Mouse (Mus musculus): ENCODE measurements around the gene Pik3c2a.
"Not testable (repeated sequence)": the region's sequence is repeated elsewhere in the genome, so short reads cannot be mapped to it uniquely, and the experiment has no call there.

Pik3c2a gene

DNA sequence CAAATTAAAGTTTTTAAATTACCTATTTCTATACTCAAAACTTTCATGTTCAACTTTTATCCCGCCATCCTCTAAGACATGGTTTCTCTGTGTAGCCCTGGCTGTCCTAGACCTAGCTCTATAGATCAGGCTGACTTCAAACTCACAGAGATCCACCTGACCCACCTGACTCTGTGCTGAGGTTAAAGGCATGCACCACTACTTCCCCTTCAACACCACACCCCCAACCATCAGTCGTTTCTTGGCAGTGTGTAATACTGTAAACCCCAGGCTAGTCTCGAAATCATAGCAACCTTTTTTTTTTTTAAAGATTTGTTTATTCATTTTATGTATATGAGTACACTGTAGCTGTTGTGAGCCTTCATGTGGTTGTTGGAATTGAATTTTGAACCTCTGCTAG lies 50.9 kb downstream of the Pik3c2a start:
- DNase-seq (ENCODE audit: low read depth), result no peak

DNA sequence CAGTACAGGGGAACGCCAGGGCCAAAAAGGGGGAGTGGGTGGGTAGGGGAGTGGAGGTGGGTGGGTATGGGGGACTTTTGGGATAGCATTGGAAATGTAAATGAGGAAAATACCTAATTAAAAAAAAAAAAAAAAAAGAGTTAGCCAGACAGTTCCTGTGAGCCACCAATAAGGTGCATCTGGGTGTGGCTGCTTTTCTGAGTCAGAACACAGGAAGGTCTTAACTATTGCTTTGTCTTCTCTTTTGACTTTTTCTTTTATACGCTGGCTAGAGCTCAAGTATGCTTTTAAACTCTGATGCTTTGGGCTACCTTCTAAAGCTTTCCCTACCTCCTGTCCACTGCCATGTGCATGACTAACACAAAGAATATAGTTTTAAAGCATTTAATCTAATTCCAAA lies 55.9 kb downstream of the Pik3c2a start:
- DNase-seq (ENCODE audit: low read depth), result not testable (repeated sequence)

DNA sequence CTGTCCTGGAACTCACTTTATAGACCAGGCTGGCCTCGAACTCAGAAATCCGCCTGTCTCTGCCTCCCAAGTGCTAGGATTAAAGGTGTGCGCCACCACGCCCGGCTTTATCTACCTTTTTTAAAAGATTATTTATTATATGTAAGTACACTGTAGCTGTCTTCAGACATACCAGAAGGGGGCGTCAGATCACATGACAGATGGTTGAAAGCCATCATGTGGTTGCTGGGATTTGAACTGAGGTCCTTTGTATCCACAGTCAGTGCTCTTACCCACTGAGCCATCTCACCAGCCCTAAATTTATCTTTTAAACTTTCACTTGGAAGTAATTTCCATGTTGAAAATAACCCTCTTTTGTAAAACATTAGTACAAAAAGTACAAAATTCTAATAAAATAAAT lies 64.1 kb downstream of the Pik3c2a start:
- DNase-seq (ENCODE audit: low read depth), result peak; percentile 21

DNA sequence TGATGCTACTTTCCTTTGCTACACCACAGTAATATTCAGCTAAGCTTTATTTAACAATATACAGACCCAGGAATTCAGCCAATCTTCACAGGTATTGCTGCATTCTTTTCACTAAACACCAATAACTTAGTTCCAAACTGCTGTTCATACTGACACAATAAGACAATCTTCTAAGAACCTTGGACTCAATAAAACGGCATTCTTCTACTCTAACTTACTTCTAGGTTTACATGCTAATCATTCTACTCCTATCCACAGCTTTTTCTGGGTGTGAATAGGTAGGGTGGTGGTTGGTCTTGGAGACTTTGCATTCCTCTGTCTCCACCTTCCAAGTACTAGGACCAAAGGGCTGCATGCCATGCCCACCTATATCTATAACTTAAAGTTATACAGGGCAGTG lies 69.0 kb downstream of the Pik3c2a start:
- DNase-seq (ENCODE audit: low read depth), result no peak

DNA sequence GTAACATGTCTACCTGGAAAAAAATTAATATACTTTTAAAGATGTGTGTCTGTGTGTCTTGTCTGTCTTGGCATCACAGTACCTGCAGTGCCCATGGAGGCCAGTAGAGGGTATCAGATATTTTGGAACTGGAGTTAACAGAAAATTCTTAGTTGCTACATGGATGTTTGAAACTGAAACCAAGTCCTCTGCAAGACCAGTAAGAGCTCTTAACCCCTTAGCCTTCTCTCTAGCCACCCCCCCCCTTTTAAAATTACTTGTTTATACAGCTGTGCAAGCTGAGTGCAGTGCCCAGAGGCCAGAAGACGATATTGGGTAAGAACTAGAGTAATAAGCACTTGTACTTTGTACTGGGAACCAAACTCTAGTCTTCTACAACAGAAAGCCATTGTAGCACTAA lies 107.0 kb downstream of the Pik3c2a start:
- peak; percentile 90 for DNase-seq (ENCODE audit: low read depth)

DNA sequence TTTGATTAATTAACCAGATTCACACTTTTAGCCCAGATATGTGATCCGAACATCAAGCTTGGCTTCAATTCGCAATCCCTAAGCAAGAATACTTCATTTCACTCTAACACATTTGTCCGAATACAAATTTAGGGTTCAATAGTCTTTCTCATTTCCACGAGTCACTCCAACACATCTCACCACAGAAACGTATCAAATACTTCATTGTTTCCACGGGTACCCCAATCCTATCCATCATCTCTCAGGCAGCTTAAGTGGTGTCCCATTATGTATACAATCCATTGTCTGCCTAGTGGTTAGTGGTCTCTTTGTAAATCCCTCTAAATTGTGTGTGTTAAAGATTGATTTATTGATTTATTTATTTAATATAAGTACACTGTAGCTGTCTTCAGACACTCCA lies 108.1 kb downstream of the Pik3c2a start:
- no peak for DNase-seq (ENCODE audit: low read depth)

DNA sequence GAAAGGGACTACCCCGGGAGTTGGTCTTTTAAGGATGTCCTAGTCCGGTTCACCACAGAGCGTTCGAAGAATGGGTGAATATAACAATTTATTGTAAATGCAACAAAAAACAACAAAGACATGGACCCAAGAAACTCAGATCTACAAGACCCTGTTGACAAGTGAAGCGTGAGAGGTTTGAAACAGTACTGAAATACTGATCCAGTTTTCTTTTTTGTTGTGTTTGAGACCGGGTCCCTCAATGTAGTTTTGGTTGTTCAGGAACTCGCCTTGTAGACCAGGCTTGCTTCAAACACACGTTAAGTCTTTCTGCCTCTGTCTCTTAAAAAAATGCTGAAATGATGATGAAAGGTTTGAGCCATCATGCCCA lies 108.6 kb downstream of the Pik3c2a start:
- DNase-seq (ENCODE audit: low read depth), result no peak

DNA sequence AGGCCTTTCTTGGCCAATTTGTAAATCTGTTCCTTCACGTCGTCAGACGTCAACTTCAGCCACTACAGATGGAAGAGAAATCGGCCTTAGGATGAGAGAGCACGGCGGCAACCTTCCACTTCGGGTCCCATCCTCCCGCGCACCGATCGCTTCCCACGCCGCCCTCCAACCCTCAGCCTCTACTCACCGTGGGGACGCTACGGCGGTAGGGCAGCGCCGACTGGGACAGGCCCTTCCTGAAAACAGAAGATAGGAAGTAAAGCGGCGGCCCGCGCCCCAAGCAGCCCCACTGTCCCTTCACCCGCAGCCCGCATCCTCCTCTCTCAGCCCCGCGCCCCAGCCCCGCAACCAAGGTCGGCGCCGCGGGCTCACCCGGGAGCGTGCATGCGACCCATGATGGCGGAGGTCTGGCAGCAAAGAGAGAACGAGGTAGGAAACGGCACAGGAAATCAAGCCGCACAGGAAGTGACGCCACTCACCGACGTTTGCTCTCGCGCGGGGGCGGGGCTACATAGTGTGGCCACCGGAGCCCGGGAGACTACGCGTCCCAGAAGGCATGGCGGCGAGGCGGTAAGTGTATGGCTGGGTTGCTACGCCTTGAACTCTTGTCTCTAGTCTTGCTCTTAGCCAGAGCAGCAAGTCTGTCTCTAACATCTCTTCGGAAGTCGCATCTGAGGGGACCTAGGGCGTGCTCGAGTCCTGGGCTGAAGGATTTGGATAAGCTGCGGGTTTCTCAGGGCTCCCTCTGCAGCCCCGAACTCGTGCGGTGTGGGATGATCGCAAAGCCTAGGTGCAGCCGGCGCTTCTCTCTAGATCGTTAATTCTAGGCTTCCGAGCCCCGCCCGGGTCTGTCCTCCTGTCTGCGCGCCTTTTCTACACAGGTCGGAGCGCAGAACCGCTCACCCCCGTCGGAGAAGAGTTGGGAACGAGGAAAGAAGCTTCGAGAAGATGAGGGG lies 109.3 kb downstream of the Pik3c2a start, which contains the start of gene Rps13:
TSS of gene Rps13 (minus strand) at position 483 of the 956 bp plus-strand sequence.
- DNase-seq (ENCODE audit: low read depth), result peak; percentile 98

DNA sequence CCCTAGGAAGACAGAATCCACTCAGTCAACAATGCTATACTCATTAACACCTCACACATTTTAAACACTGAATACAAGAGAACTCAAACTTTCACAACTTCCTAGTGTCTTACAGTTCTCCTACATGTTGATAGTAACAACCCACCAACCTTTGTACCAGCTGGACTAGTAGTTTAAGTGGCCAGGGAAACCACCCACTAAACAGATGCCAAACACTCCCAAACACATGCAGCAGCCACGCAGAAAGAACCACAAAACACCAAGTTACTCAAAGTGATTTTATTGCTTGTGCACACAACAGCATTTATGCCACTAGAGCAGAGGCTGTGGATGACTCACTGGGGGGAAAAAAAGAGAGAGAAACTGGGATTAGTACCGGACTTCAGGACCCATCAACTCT lies 112.0 kb downstream of the Pik3c2a start:
- no peak for DNase-seq (ENCODE audit: low read depth)

DNA sequence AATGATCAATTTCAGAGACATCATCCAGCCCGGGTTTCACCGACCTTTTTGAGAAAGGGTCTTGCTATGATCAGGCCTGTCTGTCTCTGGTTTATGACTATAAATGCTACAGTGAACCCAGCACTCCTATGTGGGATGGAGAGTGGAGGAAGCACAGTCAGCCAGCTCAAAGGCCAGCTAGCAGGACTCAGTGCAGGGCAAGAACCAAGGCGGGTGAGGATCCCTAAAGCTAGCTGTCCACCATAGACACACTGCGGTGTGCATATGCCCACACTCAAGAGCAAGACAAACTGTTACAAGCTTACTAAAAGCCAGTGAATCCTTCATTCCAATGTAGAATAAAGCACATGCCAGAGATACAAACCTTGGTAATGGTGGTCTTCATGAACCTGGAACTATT lies 113.4 kb downstream of the Pik3c2a start:
- no peak for DNase-seq (ENCODE audit: low read depth)

DNA sequence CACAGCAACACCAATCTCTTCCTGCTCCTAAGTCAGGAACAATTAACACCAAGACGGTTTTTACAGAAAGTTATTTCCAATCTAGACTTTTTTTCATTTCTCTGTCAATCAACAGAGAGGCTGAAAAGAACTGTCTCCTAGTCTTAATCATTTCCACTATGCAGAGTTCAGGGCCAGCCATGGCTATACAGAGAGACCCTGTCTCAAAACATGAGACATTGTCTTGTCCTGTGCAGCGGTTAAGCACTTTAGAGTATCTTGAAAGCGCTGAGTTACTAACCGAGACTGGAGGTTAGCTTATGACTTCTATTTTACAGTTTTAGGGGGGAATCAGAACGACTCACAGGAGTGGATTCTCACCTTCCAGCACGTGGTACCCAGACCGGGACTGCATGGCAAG lies 114.5 kb downstream of the Pik3c2a start:
- peak; percentile 46 for DNase-seq (ENCODE audit: low read depth)

DNA sequence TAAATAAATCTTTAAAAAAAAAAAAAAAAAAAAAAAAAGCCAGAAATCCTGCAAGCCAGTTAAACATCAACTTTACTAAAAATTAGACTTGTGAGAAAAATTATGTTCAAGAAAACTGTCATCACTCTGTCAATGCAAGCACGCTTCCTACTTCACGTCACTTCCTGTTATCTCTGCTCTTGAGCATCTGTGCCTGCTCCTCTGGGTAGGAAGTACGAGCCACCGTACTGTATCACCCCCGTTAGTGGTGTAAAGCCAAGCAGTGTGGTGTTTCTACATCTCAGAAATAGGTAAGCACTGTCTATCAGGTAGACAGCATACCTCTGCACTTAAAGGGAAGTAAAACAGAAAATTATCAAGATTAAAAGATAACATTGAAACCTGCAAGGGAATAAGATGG lies 115.3 kb downstream of the Pik3c2a start:
- DNase-seq (ENCODE audit: low read depth), result peak; percentile 86

DNA sequence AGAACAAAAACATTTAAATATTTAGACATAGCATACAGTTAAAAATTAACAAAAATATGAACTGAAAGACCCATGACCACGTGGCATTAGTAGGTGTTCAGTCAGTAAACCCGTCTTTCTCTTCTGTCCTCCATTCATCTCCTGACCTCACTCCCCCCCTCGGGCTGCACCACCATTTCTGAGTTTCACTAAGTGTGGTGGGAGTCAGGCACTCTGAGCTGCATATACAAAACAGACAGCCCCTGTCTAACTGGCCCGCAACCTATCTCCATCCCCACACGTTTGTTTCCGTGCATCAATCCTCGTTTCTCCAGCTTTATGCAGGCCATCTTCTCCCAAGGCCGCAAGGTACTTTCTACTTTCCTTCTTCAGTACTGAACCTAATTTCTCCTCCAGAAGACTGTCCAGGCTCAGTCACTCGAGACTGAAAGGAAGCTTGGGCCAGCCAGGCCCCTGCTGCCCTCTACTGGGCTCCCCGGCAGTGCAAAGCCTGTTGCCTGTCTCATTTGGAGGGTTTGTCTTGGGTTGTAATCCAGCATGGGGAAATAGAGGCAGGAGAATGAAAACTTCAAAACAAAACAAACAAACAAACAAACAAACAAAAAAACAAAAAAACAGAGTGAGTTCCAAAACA lies 119.8 kb downstream of the Pik3c2a start:
- DNase-seq (ENCODE audit: low read depth), result peak; percentile 65

DNA sequence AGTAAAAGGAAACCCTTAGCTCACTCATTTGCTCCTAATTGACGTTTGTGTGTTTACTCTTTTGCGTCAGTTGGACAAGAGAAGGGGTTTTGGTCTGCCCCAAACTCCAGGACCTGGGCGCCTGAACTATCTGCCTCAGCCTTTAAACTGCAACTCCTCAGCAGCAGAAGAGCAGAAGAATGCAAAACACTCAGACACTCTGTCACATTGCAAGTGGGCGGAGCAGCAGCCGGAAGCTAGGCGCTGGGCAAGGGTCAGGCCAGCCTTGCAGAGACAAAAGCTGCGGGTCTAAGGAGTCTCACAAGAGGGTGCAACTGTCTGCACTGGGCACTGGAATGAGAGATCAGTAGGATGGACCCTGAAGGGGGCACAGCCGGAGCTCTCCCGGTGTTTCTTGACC lies 133.8 kb downstream of the Pik3c2a start:
- peak; percentile 62 for DNase-seq (ENCODE audit: low read depth)

DNA sequence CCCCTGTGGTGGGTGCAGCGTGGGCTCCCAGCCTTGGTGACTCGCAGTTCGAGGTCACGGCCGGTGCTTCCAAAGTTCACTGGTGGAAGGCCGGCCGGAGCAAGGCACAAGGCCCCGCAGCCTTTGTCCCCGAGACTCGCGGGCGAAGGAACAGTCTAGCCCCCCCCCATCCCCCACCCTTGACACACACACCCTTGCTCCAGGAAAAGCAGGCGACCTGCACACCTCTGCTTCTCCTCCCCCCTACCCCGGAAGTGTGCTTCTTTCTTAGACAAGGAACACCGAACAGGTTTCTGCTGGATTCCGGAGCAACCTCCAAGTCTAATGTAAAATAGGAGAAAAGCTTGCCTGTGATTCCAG lies 134.6 kb downstream of the Pik3c2a start:
- DNase-seq (ENCODE audit: low read depth), result peak; percentile 53

DNA sequence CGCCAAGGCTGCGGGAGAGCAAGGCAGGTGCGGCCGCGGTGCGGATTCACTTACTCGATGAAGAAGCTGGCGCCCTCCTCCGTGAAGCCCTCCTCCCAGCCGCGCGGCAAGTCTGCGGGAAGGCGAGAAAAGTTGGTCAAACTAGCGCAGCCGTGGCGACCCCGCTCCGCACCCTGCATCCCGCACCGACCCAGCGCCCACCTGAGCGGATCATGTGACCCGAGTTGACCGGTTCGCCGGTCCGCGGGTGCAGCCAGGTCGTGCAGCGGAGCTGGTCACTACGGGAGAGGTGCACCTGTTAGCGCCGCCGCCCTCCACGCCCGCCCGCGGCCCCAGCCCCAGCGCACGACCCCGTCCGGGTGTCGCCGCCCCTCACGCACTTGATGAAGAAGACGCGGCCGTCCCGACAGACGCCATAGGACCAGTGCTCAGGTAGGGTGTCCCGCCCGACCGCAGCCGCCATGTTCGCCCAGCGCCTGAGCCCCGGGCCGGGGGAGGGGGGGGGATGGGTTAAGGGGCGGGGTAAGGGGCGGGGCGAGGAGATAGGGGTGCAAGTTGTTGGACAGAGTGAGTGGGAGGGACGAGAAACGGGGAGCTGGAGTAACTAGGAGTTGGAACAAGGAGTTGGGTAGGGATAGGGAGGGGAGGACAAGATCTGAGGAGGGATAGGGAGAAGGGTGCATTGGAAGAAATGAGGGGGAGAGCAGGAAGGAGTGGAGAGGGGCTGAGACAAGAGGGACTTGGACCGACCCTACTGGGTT lies 135.2 kb downstream of the Pik3c2a start, which contains the start of gene Plekha7:
TSS of gene Plekha7 (minus strand) at position 506 of the 761 bp plus-strand sequence.
- DNase-seq (ENCODE audit: low read depth), result peak; percentile 76

DNA sequence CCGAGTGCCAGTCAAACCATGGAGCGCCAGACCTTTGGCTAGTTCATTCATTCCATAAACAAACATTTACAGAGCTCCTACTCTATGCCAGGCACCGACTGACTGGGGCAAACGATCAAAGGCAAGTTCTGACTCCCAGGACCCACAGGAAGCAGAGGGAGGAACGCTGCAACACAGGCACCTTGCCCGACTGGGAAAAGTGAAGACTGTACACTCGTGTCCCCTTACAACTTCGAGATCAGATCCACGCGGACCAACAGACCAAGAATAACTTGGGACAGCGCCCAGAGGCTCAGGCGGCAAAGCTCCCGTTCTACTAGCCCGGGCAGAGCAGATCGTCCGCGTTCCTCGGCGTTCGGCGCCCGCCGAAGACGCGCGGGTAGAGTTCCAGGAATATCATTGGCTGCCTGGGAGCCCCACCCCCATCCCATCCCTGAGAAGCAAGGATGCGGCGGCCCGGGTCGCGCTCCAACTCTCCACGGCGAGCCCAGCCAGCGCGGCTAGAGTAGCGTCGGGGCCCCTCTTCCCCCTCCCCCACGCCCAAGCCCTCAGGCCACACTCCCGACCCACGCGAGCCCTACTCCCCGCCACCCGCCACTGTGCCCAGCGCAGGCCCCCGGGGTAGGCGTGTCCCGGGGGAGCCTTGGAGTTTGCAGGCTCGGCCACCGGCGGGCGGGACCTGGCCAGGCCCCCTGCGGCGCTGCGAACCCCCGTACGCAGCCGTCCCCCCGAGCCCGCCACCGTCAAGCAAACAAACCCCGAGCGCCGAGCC lies 136.0 kb downstream of the Pik3c2a start:
- DNase-seq (ENCODE audit: low read depth), result peak; percentile 61

DNA sequence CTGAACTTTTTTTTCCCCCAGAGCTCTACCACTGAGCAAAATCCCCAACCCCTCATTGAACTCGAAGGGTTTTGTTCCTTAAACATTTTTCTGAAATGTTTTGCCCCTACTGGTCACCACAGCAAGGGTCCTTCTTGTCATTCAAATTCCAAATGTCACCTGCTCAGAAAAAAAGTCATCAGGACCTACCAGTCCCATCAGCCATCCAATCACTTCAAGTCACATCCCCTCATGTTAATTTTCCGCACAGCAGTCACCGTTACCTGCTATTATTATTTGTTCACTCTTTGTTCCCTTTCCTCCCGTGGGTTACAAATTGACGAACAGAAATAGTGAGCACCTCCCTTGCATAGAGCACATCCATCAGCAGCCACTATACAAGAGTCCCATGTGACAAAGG lies 136.6 kb downstream of the Pik3c2a start:
- DNase-seq (ENCODE audit: low read depth), result no peak

DNA sequence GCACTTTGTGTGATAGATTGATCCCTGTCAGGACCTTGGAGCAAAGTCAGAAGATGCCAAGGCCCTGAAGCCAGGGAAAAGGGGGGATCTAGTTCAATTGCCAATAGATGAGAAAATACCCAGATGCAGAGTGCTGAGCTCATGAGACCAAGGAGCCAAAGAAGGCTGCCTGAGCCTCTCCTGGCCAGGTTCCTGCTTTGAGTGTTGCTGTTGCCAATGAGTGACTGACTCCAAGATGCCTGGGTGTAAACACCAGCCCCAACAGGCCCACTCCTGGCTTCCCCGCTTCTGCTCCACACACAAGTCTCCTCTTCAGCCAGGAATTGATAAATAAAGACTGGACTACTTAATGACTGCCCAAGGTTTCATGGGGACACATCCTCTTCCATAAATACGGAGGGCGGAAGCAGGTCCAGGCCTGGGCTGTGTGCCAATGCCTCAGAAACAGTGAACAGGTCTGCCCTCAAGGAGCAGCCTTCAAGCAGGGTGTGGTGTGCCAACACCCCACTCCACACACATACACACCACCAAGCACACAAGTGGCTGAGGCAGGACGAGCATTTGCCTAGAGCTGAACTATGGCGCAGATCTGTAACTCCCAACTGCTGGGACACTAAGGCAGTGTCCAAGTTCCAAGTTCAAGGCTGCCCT lies 141.5 kb downstream of the Pik3c2a start:
- no peak for DNase-seq (ENCODE audit: low read depth)

DNA sequence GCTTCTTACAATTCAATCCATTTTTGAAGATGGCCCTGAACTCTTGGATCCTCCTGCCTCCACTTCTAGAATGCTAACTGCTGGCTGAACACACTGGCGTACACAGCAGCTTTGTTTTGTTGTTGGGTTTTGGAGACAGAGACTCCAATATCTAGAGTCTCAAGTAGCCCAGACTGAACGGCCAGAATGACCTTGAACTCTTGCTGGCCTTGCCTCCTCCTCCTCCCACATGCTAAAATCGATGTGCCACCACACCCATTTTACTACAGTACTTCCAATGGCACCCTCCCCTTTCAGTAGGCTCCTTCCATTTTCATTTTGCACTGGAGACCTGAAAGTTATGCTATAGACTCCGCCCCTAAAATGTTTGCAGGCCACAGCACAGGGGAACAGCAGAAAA lies 142.1 kb downstream of the Pik3c2a start:
- DNase-seq (ENCODE audit: low read depth), result no peak

DNA sequence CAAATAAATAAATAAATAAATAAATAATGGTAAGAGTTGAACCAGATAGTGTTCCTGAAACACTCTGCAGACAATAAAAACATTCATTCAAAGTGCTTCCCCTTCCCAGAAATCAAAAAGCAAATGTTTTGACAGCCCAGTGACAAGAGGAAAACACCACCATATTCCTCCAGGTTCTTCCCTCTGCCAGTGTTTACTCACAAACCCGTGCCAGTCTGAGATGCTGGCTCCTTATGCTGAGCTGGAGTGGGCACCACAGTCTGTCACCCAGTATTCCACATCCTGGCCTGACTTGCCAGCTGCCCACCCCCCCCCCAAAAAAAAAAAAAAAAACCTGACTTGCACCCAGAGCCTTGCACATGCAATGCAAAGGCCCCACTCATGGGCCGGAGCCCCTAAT lies 144.4 kb downstream of the Pik3c2a start:
- no peak for DNase-seq (ENCODE audit: low read depth)
